Mouse (Mus musculus): ENCODE measurements at regions not wholly inside any gene's neighbourhood (a gene's known extent, or its start where the extent isn't known, plus 50 kb on each side); places are given as distances from the start of the nearest gene placed in this dataset.

GRCm38 (mm10) chr3:48207950-48208349 is 1549.2 kb downstream of the Pcdh18 start:
- no peak for DNase-seq
- intact Hi-C loops (cut with DNase I): no loop called here

DNA sequence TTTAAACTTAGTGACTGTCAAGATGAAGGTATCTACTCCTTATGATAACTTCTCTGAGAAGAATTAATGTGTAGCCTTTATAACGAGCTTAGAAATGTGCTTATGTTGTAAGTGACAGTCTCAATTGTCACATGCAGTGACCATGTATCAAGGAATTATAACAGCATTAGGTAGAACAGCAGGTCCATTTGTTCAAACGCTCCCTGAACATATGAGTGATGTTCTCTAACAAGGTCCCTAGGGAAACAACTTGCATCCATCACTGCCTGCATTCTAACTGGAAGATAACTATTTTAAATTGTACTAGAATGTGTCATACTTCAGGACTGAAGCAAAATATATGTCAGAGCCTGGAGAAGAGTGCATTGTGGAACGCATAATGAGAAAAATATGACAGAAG is 1562.8 kb downstream of the Pcdh18 start:
- no peak for DNase-seq
- intact Hi-C loops (cut with DNase I): no loop called here

GRCm38 (mm10) chr3:48144885-48145284 is 1612.2 kb downstream of the Pcdh18 start:
- intact Hi-C loops (cut with DNase I): no loop called here
- DNase-seq: no peak

DNA sequence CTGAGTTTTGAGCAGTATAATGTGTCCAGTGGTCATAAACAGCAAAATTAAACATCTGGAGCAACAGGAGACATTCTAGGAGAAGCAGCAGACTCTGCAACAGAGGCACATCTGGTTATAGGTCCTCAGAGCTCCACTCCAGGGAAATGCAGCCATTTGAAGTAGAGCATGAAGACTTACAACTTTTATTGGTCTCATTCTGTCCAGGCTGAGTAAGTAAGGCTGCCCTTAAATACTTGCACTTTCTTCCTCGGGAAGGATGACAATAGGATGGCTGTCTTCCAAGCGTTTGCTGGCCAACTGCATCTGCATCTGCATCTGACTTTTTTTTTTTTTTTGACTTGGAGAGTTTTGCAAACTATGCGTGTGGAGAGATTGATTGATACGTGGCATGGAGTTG is 1622.2 kb downstream of the Pcdh18 start:
- intact Hi-C loops (cut with DNase I): loop anchor here (10.0 kb wide), 1 partner anchor 830 kb away; no protein-coding TSS in a partner anchor
- DNase-seq: no peak

DNA sequence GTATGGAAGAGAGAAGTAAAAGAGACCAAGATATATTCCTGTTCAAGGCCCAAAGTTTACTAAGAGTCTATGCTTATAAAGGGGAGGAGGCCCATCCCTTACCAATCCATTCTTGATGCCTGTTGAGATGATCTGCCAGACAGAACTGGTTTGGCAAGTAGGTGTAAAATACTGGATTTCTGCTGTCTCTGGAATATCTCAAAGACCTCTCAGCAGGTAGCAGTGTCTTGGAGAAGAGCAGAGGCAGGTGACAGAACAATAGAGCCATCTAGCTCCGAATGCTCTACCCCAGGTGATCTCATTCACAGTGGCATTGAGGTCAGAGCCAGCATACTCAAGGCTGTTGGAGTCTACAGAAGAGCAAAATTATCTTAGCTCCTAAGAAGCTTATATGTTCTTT is 1632.9 kb downstream of the Pcdh18 start:
- intact Hi-C loops (cut with DNase I): no loop called here
- no peak for DNase-seq

- intact Hi-C loops (cut with DNase I): no loop called here
- DNase-seq: no peak
Measured at GRCm38 (mm10) chr3:48100847-48101246, 1652.8 kb upstream of the Pabpc4l start.

DNA sequence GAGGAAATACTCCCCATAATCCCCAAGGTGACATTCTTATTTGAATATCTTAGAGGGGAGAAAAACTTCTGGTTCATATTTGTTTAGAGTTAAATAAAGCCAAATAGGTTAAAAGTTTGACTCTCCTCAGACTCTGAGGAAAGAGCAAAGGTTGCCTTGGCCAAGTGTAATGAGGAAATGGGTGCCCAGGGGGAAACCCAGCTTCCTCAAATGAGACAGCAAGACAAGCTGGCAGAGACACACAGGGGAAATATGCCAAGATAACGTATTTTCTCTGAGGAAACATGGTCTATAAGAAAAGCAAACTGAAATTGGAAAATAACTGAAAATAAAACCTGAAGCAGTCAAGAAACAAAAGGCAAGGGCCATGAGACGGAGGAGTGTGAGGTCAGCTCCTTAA is 1632.6 kb upstream of the Pabpc4l start:
- no peak for DNase-seq
- intact Hi-C loops (cut with DNase I): no loop called here

- intact Hi-C loops (cut with DNase I): no loop called here
- DNase-seq: no peak
Measured at GRCm38 (mm10) chr3:48075306-48075705, 1627.3 kb upstream of the Pabpc4l start.

- intact Hi-C loops (cut with DNase I): no loop called here
- DNase-seq: no peak
Measured at GRCm38 (mm10) chr3:48068628-48069027, 1620.6 kb upstream of the Pabpc4l start.

All from heart, postnatal 36 days (tissue).